Mouse (Mus musculus) C2C12 (cell line): ENCODE measurements around the gene Pomc. TPM values are rescaled to one million over a fixed set of nuclear protein-coding genes. Genes with fewer than 3 reads are reported as not detected.
"Not testable (repeated sequence)": the region's sequence is repeated elsewhere in the genome, so short reads cannot be mapped to it uniquely, and the experiment has no call there.

Experiments
- H3K27me3 ChIP-seq: one replicate; pipeline ENCODE4 v1.6.1; 2011; ENCODE audit not compliant: control insufficient read depth, insufficient read depth, insufficient read length
- H3K36me3 ChIP-seq: one replicate; pipeline ENCODE4 v1.6.1; 2011; ENCODE audit not compliant: control insufficient read depth, insufficient read depth
- H3K4me3 ChIP-seq: one replicate; pipeline ENCODE4 v1.5.1; 2011; ENCODE audit warnings: mild to moderate bottlenecking, control low read depth; ENCODE audit not compliant: poor library complexity, insufficient read depth, severe bottlenecking
- H3K79me2 ChIP-seq: one replicate; pipeline ENCODE4 v1.6.1; 2011; ENCODE audit not compliant: control insufficient read depth, insufficient read depth
- H3K79me3 ChIP-seq: one replicate; pipeline ENCODE4 v1.6.1; 2011; ENCODE audit warnings: low read depth, control low read depth
- H3ac ChIP-seq: one replicate; pipeline ENCODE3; 2011; ENCODE audit warnings: low read depth; ENCODE audit not compliant: control insufficient read depth, insufficient read length
- CEBPB ChIP-seq: IDR thresholded peaks from one replicate; pipeline ENCODE4 v1.6.1; 2011; ENCODE audit warnings: low read depth, mild to moderate bottlenecking, control low read depth, moderate library complexity
- CTCF ChIP-seq: IDR thresholded peaks from one replicate; pipeline ENCODE4 v1.5.1; 2011; ENCODE audit not compliant: control insufficient read depth, insufficient read depth, insufficient read length
- FOSL1 ChIP-seq: IDR thresholded peaks from one replicate; pipeline ENCODE4 v1.8.0; 2011; ENCODE audit warnings: mild to moderate bottlenecking, low read length; ENCODE audit not compliant: poor library complexity, insufficient read depth, severe bottlenecking
- MAX ChIP-seq: IDR thresholded peaks from one replicate; pipeline ENCODE4 v1.6.1; 2011; ENCODE audit warnings: mild to moderate bottlenecking, control low read depth
- MYOD1 ChIP-seq: IDR thresholded peaks from one replicate; pipeline ENCODE4 v1.6.1; 2011; ENCODE audit warnings: low read depth; ENCODE audit not compliant: control insufficient read depth, insufficient read length
- MYOG ChIP-seq: IDR thresholded peaks from one replicate; pipeline ENCODE4 v1.6.1; 2011; ENCODE audit not compliant: control insufficient read depth, insufficient read length; ENCODE audit errors: extremely low read depth
- USF1 ChIP-seq: IDR thresholded peaks from one replicate; pipeline ENCODE4 v1.6.1; 2011; ENCODE audit warnings: low read depth, mild to moderate bottlenecking, control low read depth, moderate library complexity
- polyA plus RNA-seq: library from polyadenylated mRNA; unstranded; fragments of >200 nt; fragmentation: generic; extraction: Trizol; gene quantifications from one replicate; pipeline ENCODE4 v1.2.1, GENCODE M21; 2012; ENCODE audit warnings: missing spikeins

Pomc gene
- polyA plus RNA-seq, 1 experiment: 0.11 TPM

GRCm38 (mm10) chr12:3956351-3956750 lies 1.6 kb downstream of the Pomc start:
- TF ChIP-seq CTCF (no peak), MAX (no peak), FOSL1 (no peak), MYOD1 (no peak), USF1 (no peak), CEBPB (no peak), MYOG (no peak)

DNA sequence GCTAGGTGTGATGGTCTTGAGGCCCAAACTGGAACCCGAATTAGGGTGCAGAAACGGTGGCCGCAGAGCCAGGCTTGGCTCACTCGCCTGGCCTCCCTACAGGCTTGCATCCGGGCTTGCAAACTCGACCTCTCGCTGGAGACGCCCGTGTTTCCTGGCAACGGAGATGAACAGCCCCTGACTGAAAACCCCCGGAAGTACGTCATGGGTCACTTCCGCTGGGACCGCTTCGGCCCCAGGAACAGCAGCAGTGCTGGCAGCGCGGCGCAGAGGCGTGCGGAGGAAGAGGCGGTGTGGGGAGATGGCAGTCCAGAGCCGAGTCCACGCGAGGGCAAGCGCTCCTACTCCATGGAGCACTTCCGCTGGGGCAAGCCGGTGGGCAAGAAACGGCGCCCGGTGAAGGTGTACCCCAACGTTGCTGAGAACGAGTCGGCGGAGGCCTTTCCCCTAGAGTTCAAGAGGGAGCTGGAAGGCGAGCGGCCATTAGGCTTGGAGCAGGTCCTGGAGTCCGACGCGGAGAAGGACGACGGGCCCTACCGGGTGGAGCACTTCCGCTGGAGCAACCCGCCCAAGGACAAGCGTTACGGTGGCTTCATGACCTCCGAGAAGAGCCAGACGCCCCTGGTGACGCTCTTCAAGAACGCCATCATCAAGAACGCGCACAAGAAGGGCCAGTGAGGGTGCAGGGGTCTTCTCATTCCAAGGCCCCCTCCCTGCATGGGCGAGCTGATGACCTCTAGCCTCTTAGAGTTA lies 5.2 kb downstream of the Pomc start:
- Histone ChIP-seq H3K79me3 (no peaks in the 10 kb centered on the region), H3K4me3 (no peak overlapping the region), H3K36me3 (no peaks in the 10 kb centered on the region), H3ac (no peak overlapping the region), H3K79me2 (no peaks in the 10 kb centered on the region), H3K27me3 (no peaks in the 10 kb centered on the region)
- TF ChIP-seq FOSL1 (no peak), USF1 (no peak), MYOG (no peak), MYOD1 (no peak), CTCF (no peak), CEBPB (no peak), MAX (no peak)

More at GRCm38 (mm10) chr12:3956351-3956750, 1.6 kb downstream of the Pomc start:
- H3K36me3 ChIP-seq: no peaks in the 10 kb centered on the region
- no peaks in the 10 kb centered on the region for H3K79me3 ChIP-seq
- no peak overlapping the region for H3K4me3 ChIP-seq
- no peaks in the 10 kb centered on the region for H3K27me3 ChIP-seq
- no peak overlapping the region for H3ac ChIP-seq
- H3K79me2 ChIP-seq: no peaks in the 10 kb centered on the region

DNA sequence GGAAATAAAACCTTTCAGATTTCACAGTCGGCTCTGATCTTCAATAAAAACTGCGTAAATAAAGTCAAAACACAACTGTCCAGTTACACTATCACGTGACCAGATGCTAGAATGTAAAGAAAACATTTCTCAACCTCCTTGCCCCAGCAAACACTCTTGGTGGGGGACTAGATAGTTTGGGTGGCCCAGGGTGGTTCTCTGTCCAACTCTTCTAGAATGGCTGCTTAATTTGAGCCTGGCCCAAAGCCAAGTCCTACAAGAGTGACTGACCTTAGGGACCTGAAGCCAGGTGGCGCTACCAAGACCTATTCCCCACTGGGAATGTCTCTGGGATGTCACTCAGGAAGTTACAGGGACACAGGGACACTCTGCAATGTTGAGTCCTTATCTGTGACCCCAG lies 5.8 kb downstream of the Pomc start:
- no peaks in the 10 kb centered on the region for H3K36me3 ChIP-seq
- TF ChIP-seq MYOG: no peak
- TF ChIP-seq MAX: no peak
- no peak for TF ChIP-seq USF1
- TF ChIP-seq FOSL1: no peak
- no peak for TF ChIP-seq CTCF
- H3K79me3 ChIP-seq: no peaks in the 10 kb centered on the region
- H3K4me3 ChIP-seq: no peak overlapping the region
- H3K79me2 ChIP-seq: no peaks in the 10 kb centered on the region
- H3K27me3 ChIP-seq: no peaks in the 10 kb centered on the region
- no peak overlapping the region for H3ac ChIP-seq

DNA sequence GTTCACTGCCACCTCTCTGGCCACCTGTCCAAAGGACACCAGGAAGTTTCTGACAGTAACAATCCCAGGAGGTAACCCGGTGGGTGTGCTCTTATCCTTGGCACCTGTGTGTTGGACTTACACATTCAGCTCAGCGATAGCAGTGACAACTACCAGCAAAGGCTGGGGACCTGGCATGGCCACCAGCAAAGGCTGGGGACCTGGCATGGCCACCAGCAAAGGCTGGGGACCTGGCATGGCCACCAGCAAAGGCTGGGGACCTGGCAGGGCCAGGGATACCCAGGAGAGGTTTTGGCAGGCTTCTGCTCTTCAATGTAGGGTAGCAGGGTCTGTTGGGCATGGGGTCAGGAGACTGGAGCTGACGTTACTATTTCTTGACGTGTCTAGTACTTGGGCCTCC lies 12.4 kb downstream of the Pomc start:
- no peaks in the 10 kb centered on the region for H3K79me3 ChIP-seq
- no peak overlapping the region for H3ac ChIP-seq
- H3K79me2 ChIP-seq: no peaks in the 10 kb centered on the region
- H3K36me3 ChIP-seq: no peaks in the 10 kb centered on the region
- no peaks in the 10 kb centered on the region for H3K27me3 ChIP-seq
- no peak overlapping the region for H3K4me3 ChIP-seq
- TF ChIP-seq USF1 (no peak), MYOG (no peak), MYOD1 (no peak), FOSL1 (no peak), CTCF (no peak), CEBPB (no peak), MAX (no peak)

DNA sequence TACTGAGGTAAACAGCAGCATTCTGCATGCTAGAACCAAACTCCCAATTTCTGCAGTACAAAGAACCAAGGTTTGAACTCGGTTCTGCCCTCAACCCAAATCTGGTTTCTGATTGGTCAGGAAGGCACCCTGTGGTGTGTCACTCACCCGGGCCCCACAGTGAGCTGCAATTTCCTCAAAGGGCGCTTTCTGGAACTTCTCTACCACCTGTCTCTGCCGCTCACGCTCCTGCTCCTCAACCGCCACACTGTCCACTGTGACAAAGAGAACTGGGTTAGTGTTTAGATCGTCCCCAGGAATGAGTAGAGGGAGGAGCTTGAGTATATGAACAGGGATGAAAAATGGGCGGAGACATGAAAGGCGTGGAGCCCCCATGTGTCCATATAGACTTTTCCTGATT lies 13.6 kb downstream of the Pomc start:
- H3K36me3 ChIP-seq: no peaks in the 10 kb centered on the region
- no peak overlapping the region for H3K4me3 ChIP-seq
- no peak overlapping the region for H3ac ChIP-seq
- TF ChIP-seq CEBPB: no peak
- TF ChIP-seq MYOD1: peak; percentile 45
- H3K79me2 ChIP-seq: no peaks in the 10 kb centered on the region
- no peaks in the 10 kb centered on the region for H3K79me3 ChIP-seq
- H3K27me3 ChIP-seq: no peaks in the 10 kb centered on the region

GRCm38 (mm10) chr12:3973169-3973568 lies 18.4 kb downstream of the Pomc start:
- not testable (repeated sequence) for H3K79me2 ChIP-seq, H3K27me3 ChIP-seq, H3K36me3 ChIP-seq, H3ac ChIP-seq, H3K79me3 ChIP-seq, H3K4me3 ChIP-seq
